Mouse (Mus musculus): ENCODE results near the gene Sf3a2. TPM values are rescaled to one million over a fixed set of nuclear protein-coding genes. Genes with fewer than 3 reads are reported as not detected.
"Not testable (repeated sequence)": the region's sequence is repeated elsewhere in the genome, so short reads cannot be mapped to it uniquely, and the experiment has no call there.

Sf3a2 gene
- polyA plus RNA-seq, 1 experiment from 2014 or later: 92.6 TPM

DNA sequence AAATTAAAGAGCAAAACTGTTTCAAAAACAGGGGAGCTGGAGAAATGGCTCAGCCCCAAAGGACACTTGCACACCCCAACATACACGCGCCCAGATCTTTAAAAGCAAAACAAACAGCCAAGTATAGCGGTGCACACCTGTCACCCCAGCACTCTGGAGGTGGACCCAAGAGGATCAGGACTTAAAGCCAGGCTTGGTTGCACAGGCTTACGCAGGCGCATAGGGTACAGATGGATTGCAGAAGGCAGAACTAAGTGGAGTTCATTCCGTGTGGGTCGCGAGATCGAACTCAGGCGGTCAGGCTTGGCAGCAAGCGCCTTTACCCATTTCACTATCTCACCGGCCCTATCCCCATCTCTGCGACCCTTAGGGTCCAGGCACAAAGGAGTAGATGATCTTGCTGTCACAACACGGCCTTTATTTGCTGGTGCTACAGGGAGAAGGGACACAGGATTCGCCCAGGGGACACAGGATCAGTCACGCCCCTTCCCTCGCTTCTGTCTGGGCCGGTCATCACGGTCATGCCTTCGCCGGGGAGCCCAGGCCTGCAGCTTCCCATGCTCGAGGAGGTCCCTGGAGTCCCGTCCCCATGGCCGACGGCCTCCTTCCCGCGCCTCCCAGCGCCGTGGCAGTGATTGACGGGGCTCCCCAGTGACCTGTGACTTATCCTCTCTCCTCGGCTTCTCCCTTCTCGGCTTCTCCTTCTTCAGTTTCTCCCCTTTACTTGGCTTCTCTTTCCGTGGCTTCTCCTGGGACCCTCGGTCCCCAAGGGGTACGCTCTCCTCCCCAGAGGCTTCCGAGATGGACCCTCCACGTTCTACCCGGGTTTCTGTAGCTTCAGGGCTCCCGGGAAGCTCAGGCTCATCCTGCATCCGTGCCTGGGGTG is 10.3 kb downstream of the Sf3a2 start:
- Histone ChIP-seq H3K27ac (replicated peaks; ENCODE audit: low read depth, low read length) (no peak overlapping the region), H3K4me3 (ENCODE audit: low read depth, low read length) (no peak overlapping the region; the same call in 1 of the 2 replicates), H3K9ac (replicated peaks; ENCODE audit: low read length) (peak overlapping the region; percentile 39), H3K9me3 (replicated peaks; ENCODE audit: control insufficient read depth, low read length) (no peaks in the 10 kb centered on the region), H3K4me1 (ENCODE audit: control insufficient read depth, insufficient read depth, low read length) (peaks cover 11% of the 10 kb centered on the region), H3K27me3 (ENCODE audit: control insufficient read depth, insufficient read depth, low read length) (peaks cover 5% of the 10 kb centered on the region), H3K36me3 (replicated peaks; ENCODE audit: control insufficient read depth, insufficient read depth, low read depth, low read length) (peaks cover 10% of the 10 kb centered on the region), H3K4me2 (ENCODE audit: low read depth, low read length) (peak overlapping the region; percentile 22; the same call in 1 of the 2 replicates)
- ATAC-seq (replicated peaks; ENCODE audit: insufficient number of reproducible peaks, low FRiP score, low TSS enrichment, low read depth) (no peak), DNase-seq (ENCODE audit: low spot score) (peak; percentile 32)
- 15% methylated on average over 40 of the region's 40 CpGs for WGBS

DNA sequence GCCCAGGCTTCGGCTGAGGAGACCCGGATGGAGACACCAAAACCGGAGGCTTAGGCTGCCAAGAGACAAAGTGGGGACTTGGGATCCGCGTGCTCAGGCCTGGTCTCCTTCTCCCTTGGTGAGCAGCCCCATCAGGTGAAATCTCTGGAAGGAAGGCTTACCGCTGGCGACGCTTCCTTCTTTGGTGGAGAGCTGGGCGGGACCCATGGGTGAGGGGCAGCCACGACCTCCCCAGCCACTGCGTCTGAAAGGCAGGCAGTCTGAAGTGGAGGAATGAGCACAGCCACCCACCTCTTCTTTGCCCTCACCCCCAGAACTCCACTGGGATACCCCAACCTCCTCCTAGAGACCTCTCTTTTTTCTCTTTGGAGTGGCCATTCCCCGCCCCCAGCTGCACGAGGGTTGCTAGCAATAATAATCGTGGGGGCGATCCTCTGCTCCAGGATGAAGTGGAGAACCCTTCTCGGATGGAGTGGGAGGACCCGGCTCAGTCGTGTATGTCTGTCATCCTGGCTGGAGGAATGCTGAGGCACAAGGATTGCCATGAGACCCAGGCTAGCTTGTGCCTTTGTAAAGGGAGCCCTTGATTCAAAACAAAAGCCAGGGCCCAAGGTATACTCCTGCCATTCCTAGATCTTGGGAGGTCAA is 11.1 kb downstream of the Sf3a2 start:
- H3K27me3 ChIP-seq (ENCODE audit: control insufficient read depth, insufficient read depth, low read length): peaks cover 5% of the 10 kb centered on the region
- no peak for ATAC-seq (replicated peaks; ENCODE audit: insufficient number of reproducible peaks, low FRiP score, low TSS enrichment, low read depth)
- H3K27ac ChIP-seq (replicated peaks; ENCODE audit: low read depth, low read length): no peak overlapping the region
- H3K9ac ChIP-seq (replicated peaks; ENCODE audit: low read length): peak overlapping the region; percentile 39
- no peaks in the 10 kb centered on the region for H3K9me3 ChIP-seq (replicated peaks; ENCODE audit: control insufficient read depth, low read length)
- H3K4me3 ChIP-seq (ENCODE audit: low read depth, low read length): peak overlapping the region; percentile 11; the same call in 1 of the 2 replicates
- H3K36me3 ChIP-seq (replicated peaks; ENCODE audit: control insufficient read depth, insufficient read depth, low read depth, low read length): peaks cover 4% of the 10 kb centered on the region
- WGBS: 4% methylated on average over 18 of the region's 18 CpGs
- H3K4me1 ChIP-seq (ENCODE audit: control insufficient read depth, insufficient read depth, low read length): peaks cover 11% of the 10 kb centered on the region
- H3K4me2 ChIP-seq (ENCODE audit: low read depth, low read length): peak overlapping the region; percentile 22; the same call in 1 of the 2 replicates
- peak; percentile 22 for DNase-seq (ENCODE audit: low spot score)

DNA sequence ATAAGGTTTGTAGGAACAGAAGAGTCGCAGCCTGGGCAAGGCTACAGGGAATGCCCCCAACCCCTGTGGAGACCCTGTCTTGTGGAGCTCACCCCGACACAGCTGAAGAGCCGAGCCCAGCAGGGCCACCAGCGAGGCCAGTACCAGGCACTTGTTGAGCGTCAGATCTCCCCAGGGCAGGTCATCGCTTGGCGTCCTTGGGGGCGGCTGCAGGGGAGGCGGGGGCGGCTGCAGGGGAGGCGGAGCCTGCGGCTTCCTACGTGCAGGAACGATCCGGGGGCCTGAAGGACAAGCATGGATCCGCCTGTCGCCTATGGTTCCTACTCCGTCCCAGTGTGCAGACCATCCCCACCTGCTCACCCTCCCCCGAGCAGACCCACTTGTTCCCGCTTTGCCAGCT is 12.1 kb downstream of the Sf3a2 start:
- no peak overlapping the region for H3K4me3 ChIP-seq (ENCODE audit: low read depth, low read length)
- H3K9ac ChIP-seq (replicated peaks; ENCODE audit: low read length): no peak overlapping the region
- DNase-seq (ENCODE audit: low spot score) (no peak), ATAC-seq (replicated peaks; ENCODE audit: insufficient number of reproducible peaks, low FRiP score, low TSS enrichment, low read depth) (no peak)
- peaks cover 5% of the 10 kb centered on the region for H3K27me3 ChIP-seq (ENCODE audit: control insufficient read depth, insufficient read depth, low read length)
- WGBS: 3% methylated on average over 20 of the region's 20 CpGs
- no peaks in the 10 kb centered on the region for H3K36me3 ChIP-seq (replicated peaks; ENCODE audit: control insufficient read depth, insufficient read depth, low read depth, low read length)
- 0 out of 2 replicates have a peak overlapping the region, but pooled peaks have one; percentile 0 for H3K4me2 ChIP-seq (ENCODE audit: low read depth, low read length)
- no peaks in the 10 kb centered on the region for H3K9me3 ChIP-seq (replicated peaks; ENCODE audit: control insufficient read depth, low read length)
- H3K27ac ChIP-seq (replicated peaks; ENCODE audit: low read depth, low read length): no peak overlapping the region
- H3K4me1 ChIP-seq (ENCODE audit: control insufficient read depth, insufficient read depth, low read length): peaks cover 11% of the 10 kb centered on the region

DNA sequence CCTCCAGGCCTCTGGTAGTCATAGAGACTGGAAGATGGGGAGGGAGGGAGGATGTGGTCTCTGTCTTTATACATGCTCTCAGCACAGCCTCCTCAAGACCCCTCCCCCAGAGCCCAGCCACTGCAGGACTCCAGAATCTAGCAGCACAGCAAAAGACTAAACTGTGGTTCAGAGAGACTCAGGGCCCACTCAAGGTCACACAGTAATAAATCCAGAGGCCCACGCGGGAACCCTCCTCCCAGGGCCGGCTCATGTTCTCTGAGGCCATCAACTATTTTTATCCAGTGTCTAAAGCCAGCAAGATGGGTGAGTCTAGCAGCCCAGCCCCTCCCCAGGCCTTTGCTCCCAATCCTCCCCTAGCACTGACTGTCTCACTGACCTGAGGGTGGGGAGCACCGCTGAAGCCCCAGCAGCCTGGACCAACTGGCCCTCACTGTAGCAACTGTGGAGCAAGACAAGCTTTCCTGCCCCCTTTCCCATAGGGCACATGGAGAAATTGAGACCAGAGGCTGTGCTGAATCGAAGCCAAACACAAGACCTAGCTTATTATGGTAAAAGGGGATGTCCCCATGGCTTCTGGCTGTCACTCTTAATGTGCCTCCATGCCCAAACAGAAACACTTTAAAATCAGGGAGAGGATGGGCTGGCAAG is 14.5 kb downstream of the Sf3a2 start:
- Histone ChIP-seq H3K36me3 (replicated peaks; ENCODE audit: control insufficient read depth, insufficient read depth, low read depth, low read length) (no peaks in the 10 kb centered on the region), H3K4me1 (ENCODE audit: control insufficient read depth, insufficient read depth, low read length) (0 out of 2 replicates have a peak, but pooled peaks cover 2% of the 10 kb centered on the region), H3K27ac (replicated peaks; ENCODE audit: low read depth, low read length) (no peak overlapping the region), H3K27me3 (ENCODE audit: control insufficient read depth, insufficient read depth, low read length) (peaks cover 3% of the 10 kb centered on the region; the same call in 1 of the 2 replicates), H3K9ac (replicated peaks; ENCODE audit: low read length) (no peak overlapping the region), H3K9me3 (replicated peaks; ENCODE audit: control insufficient read depth, low read length) (no peaks in the 10 kb centered on the region), H3K4me3 (ENCODE audit: low read depth, low read length) (no peak overlapping the region), H3K4me2 (ENCODE audit: low read depth, low read length) (no peak overlapping the region)
- no peak for DNase-seq (ENCODE audit: low spot score)
- ATAC-seq (replicated peaks; ENCODE audit: insufficient number of reproducible peaks, low FRiP score, low TSS enrichment, low read depth): no peak
- 58% methylated on average over 5 of the region's 5 CpGs for WGBS

DNA sequence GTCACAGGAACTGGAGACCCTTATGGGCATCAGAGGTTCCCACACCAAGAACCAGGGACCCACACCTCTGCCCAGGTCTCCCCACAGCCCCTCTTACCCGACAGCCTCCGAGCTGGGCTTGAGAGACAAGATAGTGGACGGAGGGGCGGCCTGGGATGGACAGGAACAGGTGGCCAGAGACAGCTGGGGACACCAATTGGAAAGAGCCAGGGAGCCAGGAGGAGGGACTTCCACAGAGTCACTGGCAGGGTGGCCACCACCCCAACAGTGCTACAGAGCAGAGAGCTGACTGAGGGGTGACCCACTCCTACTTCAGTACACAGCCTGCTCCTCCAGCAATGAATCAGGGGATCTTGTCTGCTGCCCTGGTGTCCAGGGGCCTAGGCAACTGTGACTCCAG is 15.4 kb downstream of the Sf3a2 start, which contains the start of gene Jsrp1:
Gene Jsrp1 (minus strand): TSS at position 133 of the 400 bp plus-strand sequence.
- DNase-seq (ENCODE audit: low spot score) (no peak), ATAC-seq (replicated peaks; ENCODE audit: insufficient number of reproducible peaks, low FRiP score, low TSS enrichment, low read depth) (no peak)
- H3K9me3 ChIP-seq (replicated peaks; ENCODE audit: control insufficient read depth, low read length): no peaks in the 10 kb centered on the region
- H3K36me3 ChIP-seq (replicated peaks; ENCODE audit: control insufficient read depth, insufficient read depth, low read depth, low read length): no peaks in the 10 kb centered on the region
- H3K4me1 ChIP-seq (ENCODE audit: control insufficient read depth, insufficient read depth, low read length): 0 out of 2 replicates have a peak, but pooled peaks cover 1% of the 10 kb centered on the region
- H3K9ac ChIP-seq (replicated peaks; ENCODE audit: low read length): no peak within 1 kb of the TSS
- H3K27ac ChIP-seq (replicated peaks; ENCODE audit: low read depth, low read length): no peak within 1 kb of the TSS
- peaks cover 3% of the 10 kb centered on the region; the same call in 1 of the 2 replicates for H3K27me3 ChIP-seq (ENCODE audit: control insufficient read depth, insufficient read depth, low read length)
- H3K4me2 ChIP-seq (ENCODE audit: low read depth, low read length): no peak within 1 kb of the TSS
- WGBS: 57% methylated on average over 4 of the region's 4 CpGs
- no peak within 1 kb of the TSS for H3K4me3 ChIP-seq (ENCODE audit: low read depth, low read length)

DNA sequence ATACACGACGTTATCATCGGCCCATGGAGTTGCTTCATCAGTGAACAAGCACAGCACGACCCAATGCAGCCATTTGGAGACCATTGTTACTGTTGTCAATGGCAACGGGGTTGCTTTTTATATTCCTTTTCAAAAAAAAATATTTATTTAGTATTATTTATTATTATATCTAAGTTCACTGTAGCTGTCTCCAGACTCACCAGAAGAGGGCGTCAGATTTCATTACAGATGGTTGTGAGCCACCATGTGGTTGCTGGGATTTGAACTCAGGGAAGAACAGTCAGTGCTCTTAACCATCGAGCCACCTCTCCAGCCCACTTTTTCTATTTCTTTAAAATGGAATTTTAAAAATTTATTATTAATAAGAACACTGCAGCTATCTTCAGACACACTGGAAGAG is 16.8 kb downstream of the Sf3a2 start:
- ATAC-seq (replicated peaks; ENCODE audit: insufficient number of reproducible peaks, low FRiP score, low TSS enrichment, low read depth): no peak
- Histone ChIP-seq H3K9me3 (replicated peaks; ENCODE audit: control insufficient read depth, low read length) (no peaks in the 10 kb centered on the region), H3K27me3 (ENCODE audit: control insufficient read depth, insufficient read depth, low read length) (no peaks in the 10 kb centered on the region), H3K4me3 (ENCODE audit: low read depth, low read length) (no peak overlapping the region), H3K36me3 (replicated peaks; ENCODE audit: control insufficient read depth, insufficient read depth, low read depth, low read length) (no peaks in the 10 kb centered on the region), H3K9ac (replicated peaks; ENCODE audit: low read length) (no peak overlapping the region), H3K4me2 (ENCODE audit: low read depth, low read length) (no peak overlapping the region), H3K27ac (replicated peaks; ENCODE audit: low read depth, low read length) (no peak overlapping the region), H3K4me1 (ENCODE audit: control insufficient read depth, insufficient read depth, low read length) (no peaks in the 10 kb centered on the region)
- 63% methylated on average over 7 of the region's 7 CpGs for WGBS
- no peak for DNase-seq (ENCODE audit: low spot score)

DNA sequence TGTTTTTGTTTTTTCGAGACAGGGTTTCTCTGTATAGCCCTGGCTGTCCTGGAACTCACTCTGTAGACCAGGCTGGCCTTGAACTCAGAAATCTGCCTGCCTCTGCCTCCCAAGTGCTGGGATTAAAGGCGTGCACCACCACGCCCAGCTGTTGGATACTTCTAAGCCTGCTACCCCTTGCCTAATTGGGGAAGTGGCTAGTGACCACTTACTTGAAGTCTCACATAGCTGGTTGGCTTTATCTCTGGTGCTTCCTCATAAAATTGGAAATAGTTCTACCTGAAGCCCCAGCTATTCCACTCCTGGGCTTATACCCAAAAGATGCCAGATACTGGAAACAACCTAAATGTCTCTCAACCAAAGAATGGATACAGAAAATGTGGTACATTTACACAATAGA is 18.3 kb downstream of the Sf3a2 start:
- not testable (repeated sequence) for H3K4me3 ChIP-seq (ENCODE audit: low read depth, low read length); DNase-seq (ENCODE audit: low spot score); H3K27ac ChIP-seq (replicated peaks; ENCODE audit: low read depth, low read length); H3K27me3 ChIP-seq (ENCODE audit: control insufficient read depth, insufficient read depth, low read length); H3K9me3 ChIP-seq (replicated peaks; ENCODE audit: control insufficient read depth, low read length); ATAC-seq (replicated peaks; ENCODE audit: insufficient number of reproducible peaks, low FRiP score, low TSS enrichment, low read depth); H3K4me2 ChIP-seq (ENCODE audit: low read depth, low read length); H3K4me1 ChIP-seq (ENCODE audit: control insufficient read depth, insufficient read depth, low read length); H3K9ac ChIP-seq (replicated peaks; ENCODE audit: low read length); H3K36me3 ChIP-seq (replicated peaks; ENCODE audit: control insufficient read depth, insufficient read depth, low read depth, low read length)
- WGBS: 82% methylated on average over 3 of the region's 3 CpGs

Measured in embryonic facial prominence, embryonic 11.5 days (tissue).